Mouse (Mus musculus): ENCODE measurements at regions not wholly inside any gene's neighbourhood (a gene's known extent, or its start where the extent isn't known, plus 50 kb on each side); places are given as distances from the start of the nearest gene placed in this dataset.

- TF ChIP-seq EP300 (IDR thresholded peaks at IDR 0.05; ENCODE audit: low read depth) (no peak), CTCF (IDR thresholded peaks at IDR 0.05; ENCODE audit: low read depth) (no peak)
Measured at GRCm38 (mm10) chr8:103779658-103780057, 321.8 kb upstream of the Cdh5 start.
